Mouse (Mus musculus) skeletal muscle tissue, adult 2 months (tissue): ENCODE measurements around the gene Gm49395.

ENCODE experiments used
- DNase-seq: peaks from one replicate; pipeline ENCODE4 v3.0.0-alpha.2; 2012; ENCODE audit warnings: low read depth, low spot score

Gene Gm49395

DNA sequence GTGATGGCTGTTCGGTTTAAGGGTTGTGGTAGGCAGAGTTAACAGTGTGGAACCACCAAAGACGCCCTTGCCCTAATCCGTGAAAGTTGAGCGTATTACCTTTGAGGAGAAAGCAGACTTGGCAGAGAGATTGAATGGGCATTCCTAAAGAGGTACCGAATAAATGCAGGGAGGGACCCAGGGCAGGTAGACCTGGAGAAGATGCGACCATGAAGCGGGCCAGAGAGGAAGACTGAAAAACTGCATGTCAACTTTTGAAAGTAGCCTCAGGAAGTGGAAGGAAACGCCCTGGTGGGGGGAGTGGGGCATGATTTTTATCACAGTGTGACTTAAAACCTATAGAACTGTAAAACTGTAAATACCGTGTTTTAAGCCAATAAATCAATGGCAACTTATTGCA lies 2.3 kb downstream of the Gm49395 start:
- DNase-seq: no peak

- no peak for DNase-seq
These were observed 3.5 kb downstream of the Gm49395 start for GRCm38 (mm10) chr13:115098227-115098626.

DNA sequence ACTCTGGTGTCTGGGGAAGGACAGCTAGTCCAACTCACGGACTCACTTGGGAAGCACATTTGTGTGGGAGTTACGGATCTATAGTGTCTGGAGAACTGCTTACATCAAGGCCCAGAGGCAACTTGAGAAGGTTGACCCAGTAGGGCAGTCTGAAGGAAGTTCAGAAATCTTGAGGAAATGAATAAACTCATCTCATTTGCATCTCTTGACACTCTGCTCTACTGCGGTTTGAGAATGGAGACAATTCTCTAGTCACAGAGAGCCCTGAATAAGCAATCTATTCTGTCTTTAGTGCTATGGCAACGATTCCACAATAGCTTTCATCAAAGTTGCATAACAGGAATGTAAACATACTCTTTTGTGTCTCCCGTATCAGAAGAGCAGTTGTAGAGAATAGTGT lies 4.8 kb downstream of the Gm49395 start:
- no peak for DNase-seq

- DNase-seq: no peak
These were observed 5.5 kb downstream of the Gm49395 start for GRCm38 (mm10) chr13:115096216-115096615.

GRCm38 (mm10) chr13:115095392-115095791 lies 6.3 kb downstream of the Gm49395 start:
- no peak for DNase-seq

- no peak for DNase-seq
These were observed 10.2 kb downstream of the Gm49395 start for GRCm38 (mm10) chr13:115091511-115091910.

DNA sequence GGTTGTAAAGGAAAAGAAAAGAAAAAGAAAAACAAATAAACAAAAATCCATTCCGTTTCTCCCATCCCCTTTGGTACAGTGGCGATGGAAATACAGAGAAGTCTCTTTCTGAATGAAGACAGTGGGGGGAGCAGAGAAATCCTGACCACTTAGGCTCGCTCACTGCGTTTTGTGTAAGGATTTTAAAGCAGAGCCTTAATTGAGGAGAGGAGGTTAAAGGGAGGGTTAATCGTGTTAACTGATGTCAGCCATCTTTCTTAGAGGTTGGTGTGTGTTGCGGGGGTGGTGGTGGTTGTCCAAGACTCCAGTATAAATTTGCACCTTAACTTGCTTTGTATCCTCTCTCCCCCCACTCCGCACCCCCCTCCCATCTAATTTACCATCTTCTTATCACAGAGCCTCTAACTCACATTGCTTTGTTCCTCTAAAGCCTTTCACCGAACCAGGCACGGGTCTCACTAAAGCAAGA lies 10.7 kb downstream of the Gm49395 start:
- no peak for DNase-seq

- peak; percentile 95 for DNase-seq
These were observed 11.4 kb downstream of the Gm49395 start, which contains the start of gene Pelo for GRCm38 (mm10) chr13:115090069-115090976. Pelo (minus strand) TSS chr13:115090186.

DNA sequence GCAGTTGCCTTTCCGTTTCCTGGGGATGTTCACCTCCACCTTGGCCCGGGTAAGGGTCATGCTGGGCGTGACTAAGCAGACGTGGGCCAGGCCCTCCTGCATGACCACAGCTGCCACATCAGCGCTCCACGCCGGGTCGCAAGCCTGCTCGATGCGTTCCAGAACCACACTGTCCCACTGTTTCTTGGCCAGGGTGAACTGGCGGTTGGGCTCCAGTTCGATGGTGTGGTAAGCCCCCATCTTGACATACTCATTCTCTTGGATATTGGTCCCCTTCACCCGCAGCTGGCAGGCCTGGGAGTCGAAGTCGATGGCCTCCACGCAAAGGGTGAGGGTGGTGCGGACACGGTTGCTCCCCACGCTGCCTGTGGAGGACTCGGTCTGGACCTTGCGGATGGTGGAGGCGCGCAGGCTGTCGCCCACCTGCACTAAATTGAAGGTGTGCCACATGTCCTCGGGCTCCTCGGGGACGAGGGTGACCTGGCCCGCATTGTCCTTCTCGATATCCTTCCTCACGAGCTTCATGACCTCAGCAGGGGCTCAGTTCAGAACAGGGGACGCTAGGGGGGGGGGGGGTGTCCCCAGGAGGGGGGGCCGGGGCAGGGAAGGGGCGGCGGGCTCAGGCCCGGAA lies 12.2 kb downstream of the Gm49395 start:
- DNase-seq: no peak

DNA sequence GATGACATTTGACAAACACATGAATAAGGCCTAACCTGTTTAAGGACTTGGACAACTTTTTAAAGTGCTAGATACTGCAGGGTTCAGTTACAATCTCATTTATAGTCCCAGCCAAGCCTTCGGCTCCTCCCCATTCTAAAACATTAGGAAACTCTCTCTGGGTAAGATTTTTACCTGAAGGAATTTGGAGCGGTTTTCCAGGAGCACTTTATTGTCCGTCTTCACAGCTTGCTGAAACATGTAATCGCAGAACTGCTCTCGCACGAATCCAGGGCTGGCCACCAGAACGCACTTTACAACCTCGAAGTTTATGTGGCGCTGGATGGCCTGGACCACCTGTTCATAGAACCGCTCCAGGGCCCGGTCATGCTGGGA lies 12.7 kb downstream of the Gm49395 start:
- no peak for DNase-seq

- DNase-seq: no peak
These were observed 15.7 kb downstream of the Gm49395 start for GRCm38 (mm10) chr13:115085974-115086373.

- DNase-seq: no peak
These were observed 19.4 kb downstream of the Gm49395 start for GRCm38 (mm10) chr13:115082339-115082738.

GRCm38 (mm10) chr13:115079996-115080585 lies 21.6 kb downstream of the Gm49395 start:
- no peak for DNase-seq

DNA sequence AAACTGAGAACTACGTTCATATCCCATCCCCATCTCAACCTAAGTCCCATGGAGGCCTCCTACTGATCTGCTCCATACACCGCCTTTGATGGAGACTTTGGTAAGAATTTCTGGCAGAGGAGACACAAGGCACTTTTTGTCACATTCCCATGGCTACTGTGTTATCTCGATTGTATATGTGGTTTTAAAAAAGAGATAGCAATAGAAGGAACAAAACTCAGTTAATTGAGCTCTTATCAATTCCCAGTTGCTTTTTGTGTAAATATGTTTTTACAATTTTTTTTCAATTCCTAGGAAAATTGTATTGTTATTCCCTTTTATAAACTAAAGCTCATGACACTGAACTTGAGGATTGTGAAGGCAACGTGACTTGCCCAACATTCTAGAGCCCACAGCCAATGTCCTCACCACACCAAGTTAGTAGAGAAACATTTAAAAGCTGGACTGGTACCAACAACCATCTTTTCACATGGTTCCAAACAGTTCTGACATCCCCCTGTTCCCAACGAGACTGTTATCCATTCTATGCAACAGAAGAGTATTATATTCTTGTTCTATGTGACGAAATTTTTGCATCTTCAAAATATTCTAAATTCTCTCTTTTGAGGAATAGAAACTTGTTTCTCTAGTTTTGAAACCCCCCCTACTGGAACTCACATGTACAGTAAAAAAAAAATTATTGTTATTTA lies 22.6 kb downstream of the Gm49395 start:
- no peak for DNase-seq

GRCm38 (mm10) chr13:115077346-115078134 lies 24.2 kb downstream of the Gm49395 start:
- no peak for DNase-seq

GRCm38 (mm10) chr13:115072386-115072785 lies 29.3 kb downstream of the Gm49395 start:
- DNase-seq: no peak

- DNase-seq: no peak
These were observed 30.3 kb downstream of the Gm49395 start for GRCm38 (mm10) chr13:115071431-115071830.

- no peak for DNase-seq
These were observed 33.8 kb downstream of the Gm49395 start for GRCm38 (mm10) chr13:115067968-115068330.

GRCm38 (mm10) chr13:115067324-115067967 lies 34.3 kb downstream of the Gm49395 start:
- no peak for DNase-seq

DNA sequence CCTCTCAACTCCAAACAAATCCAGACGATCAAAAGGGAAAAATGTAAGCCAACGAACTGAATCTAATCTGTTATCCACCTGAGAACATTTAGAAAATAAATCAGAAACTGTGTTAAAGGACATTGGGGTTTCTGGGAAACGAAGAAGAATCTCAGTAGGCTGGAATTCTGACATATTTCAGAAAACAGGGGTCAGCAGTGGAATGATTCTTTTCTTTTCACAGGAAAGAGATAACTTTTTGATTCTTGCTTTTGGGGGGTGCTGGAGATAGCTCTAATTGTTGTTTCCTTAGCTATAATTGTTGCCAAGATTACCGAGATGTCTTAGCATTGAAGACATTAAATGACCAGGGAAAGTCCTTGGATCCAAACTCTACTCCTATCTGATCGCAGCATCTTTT lies 44.2 kb downstream of the Gm49395 start:
- no peak for DNase-seq

DNA sequence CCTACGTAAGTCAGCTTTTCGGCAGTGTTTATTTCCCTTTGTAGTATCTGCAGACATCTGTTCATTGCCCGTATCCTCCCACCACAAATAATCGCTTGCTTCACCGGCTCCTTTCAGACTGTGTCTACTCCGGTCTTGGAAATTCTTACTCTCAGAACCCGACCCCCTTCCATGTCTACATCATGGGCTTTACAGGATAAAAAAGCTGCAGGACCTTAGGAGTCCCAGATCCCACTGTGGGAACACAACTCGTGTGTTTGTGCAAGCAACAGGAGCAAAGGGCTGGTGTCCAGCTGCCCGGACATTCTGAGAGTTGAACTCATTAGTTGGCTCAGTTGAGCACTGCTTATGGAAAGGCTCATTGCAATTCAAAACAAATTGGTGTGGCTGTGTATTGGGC lies 46.9 kb downstream of the Gm49395 start:
- no peak for DNase-seq
